Mouse (Mus musculus) embryonic fibroblast, embryonic 13.5 days (primary cell): ENCODE measurements around the gene Gm20661. TPM values are rescaled to one million over a fixed set of nuclear protein-coding genes. Genes with fewer than 3 reads are reported as not detected.

Experiments
- H3K27ac ChIP-seq: 2 replicates; pipeline ENCODE4 v1.5.1; 2012; ENCODE audit warnings: low read length, control low read depth, inconsistent platforms; ENCODE audit not compliant: insufficient read depth
- H3K4me1 ChIP-seq: 2 replicates; pipeline ENCODE4 v1.6.1; 2011; ENCODE audit warnings: low read length; ENCODE audit not compliant: control insufficient read depth, insufficient read depth
- H3K4me3 ChIP-seq: 2 replicates; pipeline ENCODE4 v1.5.1; 2011; ENCODE audit warnings: mild to moderate bottlenecking, control low read depth, low read length; ENCODE audit not compliant: insufficient read depth
- CTCF ChIP-seq: IDR thresholded peaks from 2 replicates; pipeline ENCODE4 v1.5.1; 2011; ENCODE audit warnings: mild to moderate bottlenecking, control low read depth, low read length, moderate library complexity, borderline replicate concordance; ENCODE audit not compliant: insufficient read depth
- POLR2A ChIP-seq: IDR thresholded peaks from 2 replicates; pipeline ENCODE4 v1.6.1; 2011; ENCODE audit warnings: low read depth, mild to moderate bottlenecking, control low read depth, low read length, moderate library complexity
- polyA plus RNA-seq: library from polyadenylated mRNA; stranded (reverse); fragments of >200 nt; gene quantifications from 2 replicates; pipeline ENCODE4 v1.2.4, GENCODE M21; 2011; ENCODE audit warnings: low read depth; ENCODE audit not compliant: missing spikeins, insufficient read length

The Gm20661 gene
- polyA plus RNA-seq, 1 experiment: 1.2 TPM

DNA sequence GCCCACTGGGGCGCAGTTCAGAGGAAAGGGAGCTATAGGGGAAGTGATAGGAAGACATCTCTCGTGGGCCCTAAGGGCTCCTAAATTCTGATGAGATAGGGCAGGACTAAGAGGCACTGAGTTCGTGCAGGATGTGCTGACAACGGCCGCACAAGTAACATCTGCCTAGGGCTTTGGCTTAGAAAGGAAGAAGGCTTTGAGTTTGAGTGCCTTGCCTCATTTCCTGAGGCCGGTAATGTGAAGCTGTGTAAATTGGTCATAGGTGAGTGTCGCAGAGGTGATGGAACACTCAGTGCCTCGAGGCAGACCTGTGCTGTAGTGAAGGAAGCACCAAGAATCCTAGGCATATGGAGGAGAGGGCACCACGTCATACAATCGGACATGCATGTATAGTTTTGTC, 16.2 kb upstream of the Gm20661 start:
- no peak overlapping the region for H3K4me3 ChIP-seq
- H3K27ac ChIP-seq: no peak overlapping the region
- TF ChIP-seq POLR2A: no peak
- TF ChIP-seq CTCF: no peak
- no peaks in the 10 kb centered on the region for H3K4me1 ChIP-seq

DNA sequence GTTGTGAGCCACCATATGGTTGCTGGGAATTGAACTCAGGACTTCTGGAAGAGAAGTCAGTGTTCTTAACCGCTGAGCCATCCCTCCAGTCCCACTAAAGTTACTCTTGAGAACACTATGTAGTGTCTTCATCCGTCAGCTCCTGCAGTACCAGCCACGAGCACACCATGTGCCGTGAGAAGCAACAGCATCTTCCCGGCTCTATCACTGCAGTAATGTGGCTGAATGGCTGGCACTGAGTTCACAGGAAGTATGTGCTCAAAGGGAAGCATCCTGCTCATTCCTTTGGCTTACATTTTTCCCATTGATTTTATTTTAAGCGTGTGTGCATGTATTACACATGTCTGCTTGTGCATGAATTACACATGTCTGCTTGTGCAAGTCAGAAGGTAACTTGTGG, 15.4 kb upstream of the Gm20661 start:
- Histone ChIP-seq H3K4me3 (no peak overlapping the region), H3K27ac (no peak overlapping the region), H3K4me1 (no peaks in the 10 kb centered on the region)
- TF ChIP-seq CTCF (no peak), POLR2A (no peak)

DNA sequence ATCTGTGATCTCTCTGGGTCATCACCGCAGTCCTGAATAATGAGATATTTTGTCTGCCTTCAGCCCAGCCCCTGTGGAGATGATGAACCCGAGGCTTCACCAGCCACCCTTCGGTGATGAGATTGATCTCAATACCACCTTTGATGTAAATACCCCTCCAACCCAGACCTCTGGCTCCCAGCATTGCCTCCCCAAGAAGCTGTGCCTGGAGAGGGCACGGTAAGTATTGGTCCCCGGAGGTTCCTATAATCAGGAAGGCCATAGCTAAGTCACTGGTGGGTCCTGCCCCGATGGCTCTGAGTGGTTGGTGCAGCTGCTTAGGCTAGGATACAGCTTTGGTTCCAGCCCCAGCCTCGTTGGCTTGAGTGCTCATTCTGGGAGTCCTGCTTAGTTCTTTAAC, 14.3 kb upstream of the Gm20661 start:
- H3K27ac ChIP-seq: no peak overlapping the region
- no peaks in the 10 kb centered on the region for H3K4me1 ChIP-seq
- no peak overlapping the region for H3K4me3 ChIP-seq
- TF ChIP-seq CTCF (no peak), POLR2A (no peak)

DNA sequence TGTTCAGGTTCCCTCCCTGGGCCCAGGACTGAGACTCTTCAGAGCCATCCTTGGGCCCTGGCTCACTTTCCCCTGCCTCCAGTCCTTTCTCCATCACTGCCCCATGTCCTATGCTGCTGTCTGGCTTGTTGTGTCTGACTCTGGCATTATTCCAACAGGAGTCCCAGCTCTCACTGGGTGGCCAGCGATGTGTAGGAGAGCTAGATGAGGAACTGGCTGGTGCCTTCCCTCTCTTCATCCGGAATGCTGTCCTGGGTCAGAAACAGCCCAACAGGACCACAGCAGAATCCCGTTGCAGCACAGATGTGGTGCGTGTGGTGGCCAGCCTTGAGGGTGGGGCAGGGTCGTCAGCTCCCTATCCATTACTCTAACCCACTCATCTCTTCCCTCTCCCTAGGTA, 12.5 kb upstream of the Gm20661 start:
- no peak overlapping the region for H3K27ac ChIP-seq
- TF ChIP-seq POLR2A (no peak), CTCF (no peak)

DNA sequence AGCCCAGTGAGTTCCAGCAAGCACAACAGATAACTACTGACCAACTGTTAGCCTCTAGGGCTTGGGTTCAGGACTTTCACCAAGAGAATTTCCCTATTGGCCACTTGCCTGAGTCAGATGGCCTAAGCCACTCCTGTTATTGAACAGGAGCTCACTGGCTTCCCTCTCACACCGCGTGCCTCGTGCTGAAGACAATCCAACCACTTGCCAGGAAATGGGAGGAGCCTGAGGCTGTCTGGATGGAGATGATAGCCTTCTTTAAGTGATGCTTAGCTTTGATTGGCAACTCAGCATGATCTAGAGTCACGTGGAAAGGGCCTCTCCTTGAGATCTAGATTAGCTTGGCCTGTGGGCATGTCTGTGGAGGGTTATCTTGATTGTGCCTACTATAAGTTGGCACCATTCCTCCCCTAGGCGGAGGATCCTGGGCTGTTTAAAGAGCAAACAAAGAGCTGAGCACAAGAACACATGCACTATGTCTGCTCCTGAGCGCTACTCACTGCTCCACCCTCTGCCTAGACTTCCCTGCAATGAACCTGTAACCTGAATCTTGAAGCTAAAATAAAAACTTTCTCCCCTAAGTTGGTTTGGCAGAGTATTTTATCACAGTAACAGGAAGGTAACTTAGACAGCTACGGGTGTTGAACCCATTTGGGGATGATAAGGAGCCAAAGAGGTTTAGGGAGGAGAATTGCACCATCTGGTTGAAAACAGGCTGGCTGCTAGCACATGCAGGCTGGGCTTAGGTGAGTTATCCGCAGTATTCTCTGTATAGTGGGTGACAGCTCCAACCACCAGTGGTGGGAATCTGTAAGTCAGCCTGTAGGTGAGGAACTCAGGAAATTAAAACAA, 10.9 kb upstream of the Gm20661 start:
- Histone ChIP-seq H3K4me1 (peaks cover 4% of the 10 kb centered on the region), H3K4me3 (no peak overlapping the region), H3K27ac (no peak overlapping the region)
- TF ChIP-seq POLR2A: no peak
- no peak for TF ChIP-seq CTCF

More for the DNA sequence above, 12.5 kb upstream of the Gm20661 start:
- H3K4me3 ChIP-seq: no peak overlapping the region
- H3K4me1 ChIP-seq: peaks cover 4% of the 10 kb centered on the region

DNA sequence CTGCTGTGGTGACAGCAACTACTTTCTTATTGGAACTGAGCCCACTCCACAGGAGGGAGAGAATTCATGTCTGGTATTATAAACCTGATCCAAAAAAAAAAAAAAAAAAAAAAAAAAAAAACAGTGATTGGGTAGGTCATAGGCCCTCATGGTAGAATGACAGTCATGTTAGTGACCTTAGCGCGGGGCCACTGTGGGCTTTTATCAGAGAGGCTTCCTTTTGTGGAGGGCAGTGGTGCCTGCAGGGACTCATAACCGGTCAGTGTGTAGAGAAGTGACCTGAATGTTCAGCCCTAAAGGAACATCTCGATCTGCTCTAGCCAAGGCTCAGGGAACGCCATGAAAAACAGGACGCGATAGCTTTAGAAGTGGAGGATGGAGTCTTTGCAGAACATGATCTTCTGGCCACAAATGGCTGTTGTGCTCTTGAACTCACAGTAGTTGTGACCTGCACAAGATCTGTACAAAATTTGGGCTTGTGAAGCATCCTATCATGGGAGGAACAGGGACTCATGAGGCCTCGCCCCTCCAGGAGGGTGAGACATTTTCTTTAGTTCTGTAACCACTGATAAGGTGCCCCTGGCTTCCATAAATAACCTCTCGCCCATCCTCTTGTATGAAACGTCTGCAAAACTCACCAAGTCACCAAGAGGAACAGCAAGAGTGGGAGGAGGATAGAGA, 8.2 kb upstream of the Gm20661 start:
- TF ChIP-seq POLR2A: no peak
- TF ChIP-seq CTCF: no peak
- Histone ChIP-seq H3K27ac (peak overlapping the region; percentile 94), H3K4me3 (no peak overlapping the region), H3K4me1 (peaks cover 4% of the 10 kb centered on the region)

DNA sequence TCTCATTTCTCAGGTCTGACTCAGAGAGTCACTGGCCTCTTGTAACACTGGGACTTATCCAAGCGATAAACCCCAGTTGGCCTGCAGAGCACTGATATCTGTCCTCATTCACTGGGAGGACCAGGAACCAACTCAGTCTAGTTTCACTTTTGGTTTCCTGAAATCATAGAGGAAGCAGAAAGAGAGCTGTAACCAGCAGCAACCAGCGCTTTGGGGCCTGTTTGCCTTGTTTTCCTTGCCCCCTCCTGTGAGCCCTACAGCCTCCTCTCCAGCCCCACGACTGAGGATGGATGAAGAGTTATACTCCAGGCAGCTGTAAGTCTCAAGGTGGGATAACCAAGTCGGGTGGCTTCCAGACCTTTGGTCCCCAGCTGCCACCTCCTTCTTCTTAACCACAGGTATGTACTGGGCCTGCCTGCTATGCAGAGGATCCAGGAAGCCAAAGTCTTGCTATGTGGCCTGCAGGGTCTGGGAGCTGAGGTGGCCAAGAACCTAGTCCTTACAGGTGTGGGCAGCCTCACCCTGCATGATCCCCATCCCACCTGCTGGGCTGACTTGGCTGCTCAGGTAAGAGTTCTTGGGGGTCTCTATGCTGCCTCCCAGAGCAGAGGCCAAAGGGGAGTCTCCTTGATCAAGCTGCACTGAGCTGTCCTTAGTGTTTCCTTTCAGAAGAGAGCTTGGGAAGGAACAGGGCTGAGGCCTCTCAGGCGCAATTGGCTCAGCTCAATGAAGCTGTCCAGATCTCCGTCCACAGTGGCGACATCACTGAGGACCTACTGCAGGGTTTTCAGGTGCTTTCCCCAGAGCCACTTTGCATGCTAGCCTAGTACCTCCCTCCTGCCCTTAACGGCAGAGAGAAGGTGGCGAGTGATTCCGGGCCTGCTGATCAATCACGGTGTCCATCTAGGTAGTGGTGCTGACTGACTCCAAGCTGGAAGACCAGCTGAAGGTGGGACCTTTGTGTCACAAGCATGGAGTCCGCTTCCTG, 7.2 kb upstream of the Gm20661 start, which contains the start of gene Uba7:
Gene Uba7, plus strand, starts transcription at position 107 of the 988 bp plus-strand sequence.
- Histone ChIP-seq H3K4me1 (peaks cover 4% of the 10 kb centered on the region), H3K27ac (peak within 1 kb of the TSS; percentile 94), H3K4me3 (peak within 1 kb of the TSS; percentile 11)
- TF ChIP-seq POLR2A: peak; percentile 42; the same call in 1 of the 2 replicates
- TF ChIP-seq CTCF: no peak

DNA sequence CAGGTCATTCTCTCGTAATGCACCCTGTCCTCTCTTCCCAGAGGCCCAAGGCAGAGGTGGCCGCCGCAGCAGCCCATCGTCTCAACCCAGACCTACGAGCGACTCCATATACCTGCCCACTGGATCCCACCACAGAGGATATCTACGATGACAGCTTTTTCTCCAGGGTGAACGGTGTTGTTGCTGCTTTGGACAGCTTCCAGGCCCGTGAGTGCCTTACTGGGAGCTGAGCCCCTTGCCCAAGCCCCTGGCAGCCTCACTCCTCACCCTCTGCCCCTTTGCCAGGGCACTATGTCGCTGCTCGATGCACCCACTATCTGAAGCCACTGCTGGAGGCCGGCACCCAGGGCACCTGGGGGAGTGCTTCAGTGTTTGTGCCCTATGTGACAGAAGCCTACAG, 4.0 kb upstream of the Gm20661 start:
- H3K27ac ChIP-seq: no peak overlapping the region
- TF ChIP-seq POLR2A: no peak
- TF ChIP-seq CTCF: no peak
- H3K4me1 ChIP-seq: peaks cover 21% of the 10 kb centered on the region
- no peak overlapping the region for H3K4me3 ChIP-seq

DNA sequence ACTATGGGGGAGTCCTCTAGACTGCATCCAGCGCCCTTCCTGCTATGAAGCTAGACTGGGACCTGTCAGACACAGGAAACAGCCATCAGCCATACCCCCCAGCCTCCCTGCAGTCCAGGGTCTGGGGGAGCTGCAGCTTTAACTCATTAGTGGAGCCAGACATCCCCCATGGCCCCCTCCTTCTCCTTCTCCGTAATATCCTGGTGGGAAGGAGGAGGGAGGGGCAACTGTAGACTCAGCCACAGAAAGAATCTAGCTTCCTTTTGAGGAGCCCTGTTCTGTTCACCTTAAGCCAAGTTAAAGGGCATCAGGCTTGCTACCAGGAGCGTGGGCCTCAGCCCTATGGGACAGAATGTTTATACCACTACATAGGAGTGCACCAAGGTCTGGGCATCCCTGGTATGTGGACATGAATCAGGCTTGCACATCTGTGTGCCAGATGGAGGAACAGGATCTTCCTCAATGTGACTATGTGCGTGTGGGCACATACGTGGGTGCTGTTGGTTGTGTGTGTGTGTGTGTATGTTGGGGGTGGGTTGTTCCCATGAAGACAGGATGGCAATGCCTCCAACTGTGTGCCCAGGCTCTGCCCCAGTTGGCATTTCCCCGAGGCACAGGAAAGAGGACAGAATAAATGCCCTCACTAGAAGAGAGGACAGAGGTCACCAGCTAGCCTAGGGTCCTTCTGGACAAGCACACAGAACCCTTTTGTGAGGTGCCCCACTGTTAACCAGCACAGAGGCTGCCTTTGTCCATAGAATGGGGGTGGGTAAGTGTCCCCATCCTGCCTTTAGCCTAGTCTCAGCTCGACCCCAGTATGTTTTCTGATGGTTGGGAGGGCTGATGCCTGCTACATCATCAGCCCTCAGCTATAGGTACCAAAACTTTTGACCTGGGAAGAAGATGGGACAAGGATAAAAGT, 913 bp upstream of the Gm20661 start:
- TF ChIP-seq POLR2A (peak; percentile 53), CTCF (no peak)
- Histone ChIP-seq H3K4me3 (no peak overlapping the region), H3K27ac (peak overlapping the region; percentile 92), H3K4me1 (peaks cover 18% of the 10 kb centered on the region)
